Mouse (Mus musculus) erythroblast, embryonic 14.5 days (primary cell): ENCODE results near the gene Fnip1.

Experiments used
- GATA1 ChIP-seq: IDR thresholded peaks from 2 replicates; pipeline ENCODE4 v1.6.1; 2012; ENCODE audit warnings: low read length, inconsistent platforms, mixed read lengths
- TAL1 ChIP-seq: IDR thresholded peaks from 3 replicates; pipeline ENCODE4 v1.6.1; 2012; ENCODE audit warnings: low read length, inconsistent platforms, mixed read lengths

DNA sequence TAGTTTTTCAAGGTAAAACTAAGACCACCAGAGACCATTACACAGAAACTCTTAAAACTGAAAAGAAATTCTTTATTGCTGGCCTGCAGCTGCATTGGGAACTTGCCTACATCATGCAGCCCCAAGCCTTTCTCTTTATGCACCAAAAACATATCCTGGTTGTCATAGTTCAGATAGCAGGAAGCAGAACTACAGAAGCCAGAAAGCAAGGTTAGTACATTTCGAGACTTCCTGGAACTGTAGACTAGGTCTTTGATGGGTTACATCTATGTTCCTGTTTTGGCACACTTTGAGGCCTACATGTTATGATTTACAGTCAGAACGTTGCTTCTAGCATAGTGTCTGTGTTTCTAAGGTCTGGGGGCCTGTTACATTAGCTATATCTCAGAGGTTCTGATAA lies 95.8 kb downstream of the Fnip1 start:
- no peak for TF ChIP-seq GATA1
- no peak for TF ChIP-seq TAL1
